In the genomic region with DNA sequence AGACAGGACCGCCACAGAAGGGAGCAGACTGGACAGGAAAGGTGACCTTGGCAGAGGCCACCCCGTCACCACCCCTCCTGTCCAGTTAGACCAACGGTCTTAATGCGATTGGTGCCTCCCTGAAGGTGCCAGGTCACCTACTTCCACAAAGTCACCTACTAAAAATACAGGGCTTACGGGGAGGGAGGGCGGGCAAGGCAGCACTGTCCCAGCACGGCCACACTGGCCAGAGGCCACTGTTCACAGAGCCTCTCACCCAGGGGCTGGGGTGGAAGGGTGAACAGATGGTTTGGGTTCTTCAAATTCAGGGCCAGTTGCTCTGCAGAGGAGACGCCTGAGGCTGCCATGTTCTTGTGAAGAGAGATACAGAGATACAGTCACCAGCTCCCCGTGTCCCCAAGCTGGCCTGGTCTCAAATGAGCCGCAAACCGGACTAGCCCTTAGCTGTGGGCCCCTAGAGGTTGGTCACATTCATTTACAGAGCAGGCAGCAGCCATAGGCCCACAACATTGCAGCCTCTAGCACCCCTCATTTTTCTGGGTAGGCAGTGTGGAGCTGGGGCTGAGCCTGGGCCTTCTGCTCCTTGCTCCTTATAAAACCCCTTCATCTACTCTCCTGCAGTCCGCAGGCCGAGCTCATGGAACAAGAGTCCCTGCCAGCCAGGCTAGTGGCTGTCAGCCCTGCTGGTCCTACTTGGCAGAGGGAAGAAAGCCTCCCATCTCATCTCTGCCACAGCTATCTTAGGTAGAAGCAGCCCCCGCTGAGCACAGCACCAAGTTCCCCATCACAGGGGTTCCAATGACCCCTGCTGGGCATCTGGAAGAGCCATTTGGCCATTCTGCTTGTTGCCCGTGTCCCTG, we compare ENCODE assay signal across 12 mouse cellular contexts. TPM values are rescaled to one million over a fixed set of nuclear protein-coding genes. Genes with fewer than 3 reads are reported as not detected.
DNase-seq lines count a peak whose midpoint lies in the region; ATAC-seq and TF ChIP-seq lines count a peak whose summit lies in the region.
"Had no signal": no experiment of that assay in that cellular context is flagged by ENCODE, and none has a peak within 500 bp of the region (broad histone marks: within the 10 kb centered on the region; RNA-seq: fewer than 3 reads in every experiment).

No protein-coding gene starts in this region.

- no peak for TF ChIP-seq CTCF in kidney, adult 2 months (conservative IDR thresholded peaks at IDR 0.05; ENCODE audit: insufficient read depth, insufficient read length, low read depth, low read length)

- no peaks in the 10 kb centered on the region for H3K36me3 ChIP-seq in kidney, adult 2 months (ENCODE audit: control insufficient read depth, insufficient read depth, low read length)
- H3K36me3 ChIP-seq: liver, embryonic 15.5 days had no signal

- intact Hi-C loops in heart, postnatal 10 days (cut with DNase I) = loop anchor here (2.0 kb wide), 1 partner anchor 16 kb away; no protein-coding TSS in a partner anchor

- WGBS in kidney, adult 2 months = 60% methylated on average over 15 of the region's 15 CpGs

- H3K4me3 ChIP-seq in kidney, adult 2 months (ENCODE audit: insufficient read depth, low read depth, low read length) = no peak overlapping the region
- H3K4me3 ChIP-seq: liver, embryonic 15.5 days had no signal

- no peak for DNase-seq in cerebellum, postnatal 4 days (ENCODE audit: low spot score in 2 of 2)
- DNase-seq in kidney, adult 2 months = peak; percentile 50
- DNase-seq in kidney, adult 18-20 months = no peak
- DNase-seq in cerebellum, adult 9-10 months = peak; percentile 70
- peak; percentile 53 to 56 for DNase-seq in heart, postnatal 10 days
- DNase-seq in spleen, postnatal 4 days (ENCODE audit: low spot score in 2 of 2) = no peak
- no peak for DNase-seq in urinary bladder, postnatal 36 days (ENCODE audit: low spot score in 2 of 2)
- DNase-seq: adrenal gland, postnatal 14 days; right cerebral cortex, postnatal 4 days had no signal

- peak; percentile 13; the same call in 1 of the 2 replicates for ATAC-seq in cerebellum, adult (ENCODE audit: insufficient number of reproducible peaks, low FRiP score, low TSS enrichment)

- H3K4me1 ChIP-seq in kidney, adult 2 months (ENCODE audit: control insufficient read depth, insufficient read depth, low read length) = peaks cover 3% of the 10 kb centered on the region; the same call in 1 of the 2 replicates
- H3K4me1 ChIP-seq: liver, embryonic 15.5 days had no signal

- TF ChIP-seq POLR2A in kidney, adult 2 months (IDR thresholded peaks at IDR 0.05; ENCODE audit: low read depth, low read length) = no peak

- no peaks in the 10 kb centered on the region for H3K27me3 ChIP-seq in kidney, adult 2 months (replicated peaks; ENCODE audit: control insufficient read depth, insufficient read depth, low read length)
- H3K27me3 ChIP-seq: liver, embryonic 15.5 days had no signal

- H3K27ac ChIP-seq in kidney, adult 2 months (ENCODE audit: insufficient read depth, low read depth, low read length) = peak overlapping the region; percentile 60
- H3K27ac ChIP-seq: hindbrain, embryonic 14.5 days; liver, embryonic 15.5 days had no signal

RNA-seq across cellular contexts. Expression of a gene that starts 35.8 kb away (rescaled TPM):
- 460 and 530 TPM in 2 replicates for polyA plus RNA-seq in kidney, adult 2 months (2012; rRNA removed)
- total RNA-seq in heart, postnatal 10 days (2021) = 100 to 1,000 TPM; 290 to 296 TPM

Comparison
In these comparisons a context has a peak if more than half of its experiments do, and no peak if none do; other contexts are left out.
1. DNase-seq: peak in kidney, adult 2 months (single experiment), cerebellum, adult 9-10 months (single experiment) and heart, postnatal 10 days (2 of 2); none in cerebellum, postnatal 4 days (0 of 2), kidney, adult 18-20 months (single experiment), spleen, postnatal 4 days (0 of 2) and urinary bladder, postnatal 36 days (0 of 2).